Mouse (Mus musculus): ENCODE data around the gene Pms1. TPM values are rescaled to one million over a fixed set of nuclear protein-coding genes. Genes with fewer than 3 reads are reported as not detected.

Gene Pms1
- total and polyA plus RNA-seq, 3 experiments, result 16.7 to 23.2 (median 16.8) TPM

- Histone ChIP-seq H3K4me3 (replicated peaks in 1 of 3; ENCODE audit: low read depth in 2 of 3, low read length in 2 of 3, poor library complexity in 1 of 3) (peak within 1 kb of the TSS; percentile 63 to 93 (median 75)), H3K4me2 (ENCODE audit: insufficient read depth, low read depth, poor library complexity, severe bottlenecking) (peak within 1 kb of the TSS; percentile 68), H3K27me3 (replicated peaks) (no peaks in the 10 kb centered on the region), H3K36me3 (replicated peaks in 1 of 2; ENCODE audit: control insufficient read depth in 1 of 2, insufficient read depth in 1 of 2, low read length in 1 of 2) (peaks cover 16 to 35% of the 10 kb centered on the region in 2 experiments), H3K27ac (ENCODE audit: insufficient read depth, low read depth) (0 out of 2 replicates have a peak within 1 kb of the TSS, but pooled peaks have one; percentile 10), H3K9ac (ENCODE audit: insufficient read depth, low read depth) (peak within 1 kb of the TSS; percentile 75), H3K79me2 (replicated peaks; ENCODE audit: control insufficient read depth, extremely low read depth, insufficient read depth, poor library complexity, severe bottlenecking) (no peaks in the 10 kb centered on the region), H3K4me1 (ENCODE audit: control insufficient read depth in 1 of 2, insufficient read depth in 2 of 2) (peaks cover 0 to 10% of the 10 kb centered on the region in 2 experiments; a peak in 1 of 4 replicates), H3K9me3 (replicated peaks; ENCODE audit: low read length) (no peaks in the 10 kb centered on the region)
- dilution Hi-C loops (cut with MboI; ENCODE audit: extremely low pct_ligation_motif_present, extremely low pct_unique_long_range_greater_than_20kb, low sequenced_read_pairs), result no loop called here
- in situ Hi-C loops (cut with MboI; ENCODE audit: low pct_ligation_motif_present, low pct_unique_long_range_greater_than_20kb, low sequenced_read_pairs), result no loop called here
- DNase-seq (ENCODE audit: extremely low read depth), result peak; percentile 76
- TF ChIP-seq ZC3H11A (IDR thresholded peaks at IDR 0.05; ENCODE audit: low read depth, low read length) (no peak), TBP (conservative IDR thresholded peaks at IDR 0.05; ENCODE audit: low read depth, low read length) (peak; percentile 79), POLR2A (IDR thresholded peaks at IDR 0.05; ENCODE audit: low read depth, low read length) (peak; percentile 89), GABPA (IDR thresholded peaks at IDR 0.05; ENCODE audit: insufficient replicate concordance, low read depth, low read length) (no peak), ZNF384 (IDR thresholded peaks at IDR 0.05; ENCODE audit: low read depth, low read length) (no peak), RAD21 (IDR thresholded peaks at IDR 0.05; ENCODE audit: low read depth, low read length) (peak; percentile 52), MEF2A (IDR thresholded peaks at IDR 0.05; ENCODE audit: borderline replicate concordance, low read depth, low read length) (peak; percentile 95), UBTF (IDR thresholded peaks at IDR 0.05; ENCODE audit: low read depth, low read length) (no peak), MAFK (IDR thresholded peaks at IDR 0.05; ENCODE audit: insufficient replicate concordance, low read length) (no peak), EP300 (IDR thresholded peaks at IDR 0.05; ENCODE audit: low read length) (no peak), JUN (IDR thresholded peaks at IDR 0.05; ENCODE audit: insufficient read depth, low read depth, low read length) (peak; percentile 38; the same call in 1 of the 2 replicates), CTCF (conservative IDR thresholded peaks at IDR 0.05 in 1 of 2, IDR thresholded peaks at IDR 0.05 in 1 of 2; ENCODE audit: low read depth in 2 of 2, low read length in 2 of 2) (peak in 1 of 2 experiments; percentile 37; a peak in 2 of 4 replicates), SIN3A (IDR thresholded peaks at IDR 0.05; ENCODE audit: low read length) (peak; percentile 75; the same call in 1 of the 2 replicates), RCOR1 (conservative IDR thresholded peaks at IDR 0.05; ENCODE audit: low read depth, low read length) (no peak), JUND (conservative IDR thresholded peaks at IDR 0.05; ENCODE audit: low read depth, low read length) (peak; percentile 85), USF1 (IDR thresholded peaks at IDR 0.05; ENCODE audit: low read depth, low read length) (no peak), MXI1 (IDR thresholded peaks at IDR 0.05; ENCODE audit: low read depth, low read length) (0 out of 2 replicates have a peak, but pooled peaks have one; percentile 43), NELFE (IDR thresholded peaks at IDR 0.05; ENCODE audit: low read depth, low read length) (peak; percentile 87), TCF12 (IDR thresholded peaks at IDR 0.05; ENCODE audit: low read depth, low read length) (peak; percentile 66), CHD1 (IDR thresholded peaks at IDR 0.05; ENCODE audit: low read depth, low read length) (0 out of 2 replicates have a peak, but pooled peaks have one; percentile 3), IRF4 (IDR thresholded peaks at IDR 0.05; ENCODE audit: low read depth, low read length) (peak; percentile 52; the same call in 1 of the 2 replicates), HCFC1 (IDR thresholded peaks at IDR 0.05; ENCODE audit: low read depth, low read length) (peak; percentile 72), ZMIZ1 (IDR thresholded peaks at IDR 0.05; ENCODE audit: low read depth, low read length) (no peak), ZKSCAN1 (IDR thresholded peaks at IDR 0.05; ENCODE audit: borderline replicate concordance, low read depth, low read length) (no peak), POLR2AphosphoS2 (IDR thresholded peaks at IDR 0.05; ENCODE audit: low read depth, low read length) (0 out of 2 replicates have a peak, but pooled peaks have one; percentile 12), SMC3 (IDR thresholded peaks at IDR 0.05; ENCODE audit: low read depth, low read length) (peak; percentile 33), ELF1 (IDR thresholded peaks at IDR 0.05; ENCODE audit: low read depth, low read length) (peak; percentile 66; the same call in 1 of the 2 replicates), KAT2A (IDR thresholded peaks at IDR 0.05; ENCODE audit: insufficient replicate concordance, low read length) (no peak), PAX5 (IDR thresholded peaks at IDR 0.05; ENCODE audit: low read length) (no peak), MAZ (IDR thresholded peaks at IDR 0.05; ENCODE audit: low read depth, low read length) (no peak), E2F4 (IDR thresholded peaks at IDR 0.05; ENCODE audit: insufficient replicate concordance, low read depth, low read length) (peak; percentile 68; the same call in 1 of the 2 replicates), MYC (IDR thresholded peaks at IDR 0.05; ENCODE audit: low read depth, low read length) (no peak), USF2 (conservative IDR thresholded peaks at IDR 0.05; ENCODE audit: low read depth, low read length) (no peak), MAX (IDR thresholded peaks at IDR 0.05; ENCODE audit: low read length) (no peak), CHD2 (IDR thresholded peaks at IDR 0.05; ENCODE audit: low read length) (no peak), NRF1 (IDR thresholded peaks at IDR 0.05; ENCODE audit: low read depth, low read length) (peak; percentile 69), BHLHE40 (IDR thresholded peaks at IDR 0.05; ENCODE audit: low read depth, low read length) (peak; percentile 40; the same call in 1 of the 2 replicates)
Measured at GRCm38 (mm10) chr1:53312989-53313967, 16.5 kb upstream of the Pms1 start, which contains the start of gene Osgepl1. Osgepl1 (plus strand) TSS chr1:53313624.
